Mouse (Mus musculus): ENCODE measurements around the gene Foxj2. TPM values are rescaled to one million over a fixed set of nuclear protein-coding genes. Genes with fewer than 3 reads are reported as not detected.

Gene Foxj2
- total and polyA plus RNA-seq, 3 experiments: 1.9 to 5.4 (median 2.5) TPM

DNA sequence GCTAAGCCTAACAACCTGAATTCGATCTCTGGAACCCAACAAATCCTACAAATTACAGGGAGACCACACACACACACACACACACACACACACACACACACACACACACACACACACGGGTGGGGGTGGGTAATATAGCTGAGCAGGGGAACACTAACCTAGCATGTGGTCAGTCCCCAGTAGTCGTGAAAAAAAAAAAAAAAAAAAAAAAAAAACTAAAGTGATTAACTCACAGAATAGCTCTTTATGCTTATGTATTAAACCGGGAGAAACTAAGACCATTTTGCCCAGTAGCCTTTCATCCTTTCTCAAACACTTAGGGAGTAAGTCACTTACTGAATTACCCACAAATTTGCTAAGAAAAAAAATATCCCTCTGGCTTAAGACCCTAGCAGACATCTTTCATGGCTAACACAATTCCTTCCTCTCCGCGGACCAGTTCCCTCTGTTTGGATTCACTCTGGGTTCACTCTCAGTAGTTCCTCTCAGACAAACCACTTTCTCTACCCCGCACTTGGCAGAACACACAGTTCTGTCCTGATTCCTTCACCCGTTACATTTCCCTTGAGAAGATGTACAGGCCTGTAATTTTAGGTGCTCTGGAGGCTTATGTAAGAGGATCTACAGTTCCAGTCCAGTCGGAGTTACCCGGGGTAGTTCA is 18.9 kb upstream of the Foxj2 start:
- dilution Hi-C loops (cut with MboI; ENCODE audit: extremely low pct_ligation_motif_present, extremely low pct_unique_long_range_greater_than_20kb, low sequenced_read_pairs) (no loop called here), in situ Hi-C loops (cut with MboI; ENCODE audit: low pct_ligation_motif_present, low pct_unique_long_range_greater_than_20kb, low sequenced_read_pairs) (no loop called here)
- peak overlapping the region; percentile 39 for H3K9ac ChIP-seq (ENCODE audit: insufficient read depth, low read depth)
- peak overlapping the region; percentile 60 for H3K4me2 ChIP-seq (ENCODE audit: insufficient read depth, low read depth, poor library complexity, severe bottlenecking)
- H3K27me3 ChIP-seq (replicated peaks): no peaks in the 10 kb centered on the region
- H3K9me3 ChIP-seq (replicated peaks; ENCODE audit: low read length): no peaks in the 10 kb centered on the region
- H3K4me1 ChIP-seq (ENCODE audit: control insufficient read depth in 1 of 2, insufficient read depth in 2 of 2): peaks cover 2 to 22% of the 10 kb centered on the region in 2 experiments
- no peaks in the 10 kb centered on the region for H3K79me2 ChIP-seq (replicated peaks; ENCODE audit: control insufficient read depth, extremely low read depth, insufficient read depth, poor library complexity, severe bottlenecking)
- H3K27ac ChIP-seq (ENCODE audit: insufficient read depth, low read depth): peak overlapping the region; percentile 66
- H3K36me3 ChIP-seq (replicated peaks in 1 of 2; ENCODE audit: control insufficient read depth in 1 of 2, insufficient read depth in 1 of 2, low read length in 1 of 2): peaks cover 4 to 27% of the 10 kb centered on the region in 2 experiments
- DNase-seq (ENCODE audit: extremely low read depth): no peak
- peak overlapping the region; percentile 59 to 84 (median 76) for H3K4me3 ChIP-seq (replicated peaks in 1 of 3; ENCODE audit: low read depth in 2 of 3, low read length in 2 of 3, poor library complexity in 1 of 3)
- peak; percentile 54; the same call in 1 of the 2 replicates for TF ChIP-seq MYC (IDR thresholded peaks at IDR 0.05; ENCODE audit: low read depth, low read length)
- TF ChIP-seq USF1 (IDR thresholded peaks at IDR 0.05; ENCODE audit: low read depth, low read length): no peak
- no peak for TF ChIP-seq BHLHE40 (IDR thresholded peaks at IDR 0.05; ENCODE audit: low read depth, low read length)
- no peak for TF ChIP-seq MAZ (IDR thresholded peaks at IDR 0.05; ENCODE audit: low read depth, low read length)
- peak; percentile 89 for TF ChIP-seq ZNF384 (IDR thresholded peaks at IDR 0.05; ENCODE audit: low read depth, low read length)

DNA sequence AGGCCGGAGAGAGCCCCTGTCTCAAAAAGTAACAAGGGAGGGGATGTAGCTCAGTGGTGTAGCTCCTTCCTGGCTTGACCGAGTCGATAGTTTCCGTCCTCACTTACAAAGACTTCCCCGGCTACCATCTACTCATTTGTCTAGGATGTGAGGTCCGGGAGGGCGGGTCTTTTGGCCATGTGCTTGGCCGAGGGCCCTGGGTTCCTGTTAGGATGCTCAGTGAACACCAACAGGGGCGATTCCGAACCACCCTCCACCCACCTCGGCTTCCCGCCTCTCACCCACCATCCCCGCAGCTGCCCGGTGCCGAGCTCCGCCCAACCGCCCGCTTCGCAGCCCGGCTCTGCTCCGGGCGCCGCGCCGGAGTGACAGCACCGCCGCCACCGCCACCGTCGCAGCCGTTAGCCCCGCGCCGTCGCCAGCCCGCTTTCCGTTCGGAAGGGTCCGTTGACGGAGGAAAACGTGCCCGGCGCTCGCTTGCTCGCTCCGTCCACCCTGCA is 18.4 kb upstream of the Foxj2 start, which contains the start of gene Slc2a3:
Gene Slc2a3, minus strand, starts transcription at position 340 of the 500 bp plus-strand sequence.
- peak; percentile 92 for DNase-seq (ENCODE audit: extremely low read depth)
- Histone ChIP-seq H3K36me3 (replicated peaks in 1 of 2; ENCODE audit: control insufficient read depth in 1 of 2, insufficient read depth in 1 of 2, low read length in 1 of 2) (peaks cover 4 to 22% of the 10 kb centered on the region in 2 experiments), H3K27ac (ENCODE audit: insufficient read depth, low read depth) (peak within 1 kb of the TSS; percentile 66), H3K4me3 (replicated peaks in 1 of 3; ENCODE audit: low read depth in 2 of 3, low read length in 2 of 3, poor library complexity in 1 of 3) (peak within 1 kb of the TSS; percentile 59 to 84 (median 76)), H3K27me3 (replicated peaks) (no peaks in the 10 kb centered on the region), H3K9ac (ENCODE audit: insufficient read depth, low read depth) (peak within 1 kb of the TSS; percentile 39), H3K79me2 (replicated peaks; ENCODE audit: control insufficient read depth, extremely low read depth, insufficient read depth, poor library complexity, severe bottlenecking) (no peaks in the 10 kb centered on the region), H3K9me3 (replicated peaks; ENCODE audit: low read length) (no peaks in the 10 kb centered on the region), H3K4me2 (ENCODE audit: insufficient read depth, low read depth, poor library complexity, severe bottlenecking) (peak within 1 kb of the TSS; percentile 60), H3K4me1 (ENCODE audit: control insufficient read depth in 1 of 2, insufficient read depth in 2 of 2) (peaks cover 2 to 22% of the 10 kb centered on the region in 2 experiments)
- dilution Hi-C loops (cut with MboI; ENCODE audit: extremely low pct_ligation_motif_present, extremely low pct_unique_long_range_greater_than_20kb, low sequenced_read_pairs) (no loop called here), in situ Hi-C loops (cut with MboI; ENCODE audit: low pct_ligation_motif_present, low pct_unique_long_range_greater_than_20kb, low sequenced_read_pairs) (no loop called here)
- TF ChIP-seq JUND (conservative IDR thresholded peaks at IDR 0.05; ENCODE audit: low read depth, low read length): no peak
- TF ChIP-seq NRF1 (IDR thresholded peaks at IDR 0.05; ENCODE audit: low read depth, low read length): no peak; the same call in 1 of the 2 replicates
- no peak for TF ChIP-seq PAX5 (IDR thresholded peaks at IDR 0.05; ENCODE audit: low read length)
- peak; percentile 88 for TF ChIP-seq NELFE (IDR thresholded peaks at IDR 0.05; ENCODE audit: low read depth, low read length)
- TF ChIP-seq UBTF (IDR thresholded peaks at IDR 0.05; ENCODE audit: low read depth, low read length): peak; percentile 99
- TF ChIP-seq RAD21 (IDR thresholded peaks at IDR 0.05; ENCODE audit: low read depth, low read length): no peak
- TF ChIP-seq E2F4 (IDR thresholded peaks at IDR 0.05; ENCODE audit: insufficient replicate concordance, low read depth, low read length): no peak
- TF ChIP-seq RCOR1 (conservative IDR thresholded peaks at IDR 0.05; ENCODE audit: low read depth, low read length): no peak
- no peak for TF ChIP-seq CHD2 (IDR thresholded peaks at IDR 0.05; ENCODE audit: low read length)
- TF ChIP-seq MAX (IDR thresholded peaks at IDR 0.05; ENCODE audit: low read length): peak; percentile 97
- TF ChIP-seq ZMIZ1 (IDR thresholded peaks at IDR 0.05; ENCODE audit: low read depth, low read length): peak; percentile 65
- no peak for TF ChIP-seq GABPA (IDR thresholded peaks at IDR 0.05; ENCODE audit: insufficient replicate concordance, low read depth, low read length)
- TF ChIP-seq MEF2A (IDR thresholded peaks at IDR 0.05; ENCODE audit: borderline replicate concordance, low read depth, low read length): no peak
- TF ChIP-seq BHLHE40 (IDR thresholded peaks at IDR 0.05; ENCODE audit: low read depth, low read length): no peak
- TF ChIP-seq JUN (IDR thresholded peaks at IDR 0.05; ENCODE audit: insufficient read depth, low read depth, low read length): no peak
- no peak for TF ChIP-seq CHD1 (IDR thresholded peaks at IDR 0.05; ENCODE audit: low read depth, low read length)
- TF ChIP-seq TBP (conservative IDR thresholded peaks at IDR 0.05; ENCODE audit: low read depth, low read length): peak; percentile 87
- TF ChIP-seq TCF12 (IDR thresholded peaks at IDR 0.05; ENCODE audit: low read depth, low read length): peak; percentile 64
- peak; percentile 90 for TF ChIP-seq MXI1 (IDR thresholded peaks at IDR 0.05; ENCODE audit: low read depth, low read length)
- no peak for TF ChIP-seq SMC3 (IDR thresholded peaks at IDR 0.05; ENCODE audit: low read depth, low read length)
- peak; percentile 61 for TF ChIP-seq HCFC1 (IDR thresholded peaks at IDR 0.05; ENCODE audit: low read depth, low read length)
- TF ChIP-seq ZKSCAN1 (IDR thresholded peaks at IDR 0.05; ENCODE audit: borderline replicate concordance, low read depth, low read length): no peak
- no peak; the same call in 1 of the 2 replicates for TF ChIP-seq SIN3A (IDR thresholded peaks at IDR 0.05; ENCODE audit: low read length)
- TF ChIP-seq KAT2A (IDR thresholded peaks at IDR 0.05; ENCODE audit: insufficient replicate concordance, low read length): no peak
- peak; percentile 96 for TF ChIP-seq MYC (IDR thresholded peaks at IDR 0.05; ENCODE audit: low read depth, low read length)
- TF ChIP-seq IRF4 (IDR thresholded peaks at IDR 0.05; ENCODE audit: low read depth, low read length): peak; percentile 50; the same call in 1 of the 2 replicates
- no peak for TF ChIP-seq ETS1 (conservative IDR thresholded peaks at IDR 0.05; ENCODE audit: low read depth, low read length)
- TF ChIP-seq POLR2A (IDR thresholded peaks at IDR 0.05; ENCODE audit: low read depth, low read length): peak; percentile 84
- no peak for TF ChIP-seq CTCF (conservative IDR thresholded peaks at IDR 0.05 in 1 of 2, IDR thresholded peaks at IDR 0.05 in 1 of 2; ENCODE audit: low read depth in 2 of 2, low read length in 2 of 2)
